13 mouse cellular contexts compared by ENCODE assay signal in the genomic region with DNA sequence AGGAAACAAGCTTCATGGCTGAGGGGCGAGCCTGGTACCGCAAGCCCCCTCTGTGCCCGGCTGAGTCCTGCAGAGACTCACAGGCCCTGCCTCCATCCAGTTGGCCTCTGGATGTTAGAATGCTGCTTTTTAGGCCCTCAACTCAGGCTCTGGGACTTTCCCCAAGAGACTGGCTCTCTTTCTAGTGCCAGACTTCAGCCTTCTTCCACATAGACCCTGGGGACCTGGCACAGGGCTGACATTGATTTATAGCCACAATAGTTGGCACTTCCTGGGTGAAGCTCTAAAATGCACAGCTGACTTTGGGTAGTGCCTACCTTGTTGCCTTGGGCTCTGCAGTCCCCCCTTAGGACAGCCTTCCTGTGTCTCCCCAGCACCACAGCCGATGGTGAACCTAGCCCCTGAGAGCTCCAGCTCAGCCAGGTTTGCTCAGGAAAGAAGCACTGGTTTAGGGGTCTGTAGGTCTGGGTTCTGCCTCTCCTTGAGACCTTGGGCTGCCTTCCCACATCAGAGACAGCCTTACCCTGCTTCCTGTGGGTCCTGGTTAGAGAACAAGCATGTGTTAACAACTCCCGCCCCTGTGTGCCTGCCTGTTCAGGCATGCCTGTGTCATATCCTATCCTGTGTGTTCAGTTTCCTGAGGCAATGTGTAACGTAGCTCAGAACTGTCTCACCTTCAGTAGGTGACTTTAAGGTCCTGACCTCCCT. TPM values are rescaled to one million over a fixed set of nuclear protein-coding genes. Genes with fewer than 3 reads are reported as not detected.
DNase-seq lines count a peak whose midpoint lies in the region; ATAC-seq and TF ChIP-seq lines count a peak whose summit lies in the region.
"Had no signal": no experiment of that assay in that cellular context is flagged by ENCODE, and none has a peak within 500 bp of the region (broad histone marks: within the 10 kb centered on the region; RNA-seq: fewer than 3 reads in every experiment).

No protein-coding gene starts in this region.

- 74% methylated on average over 6 of the region's 6 CpGs for WGBS in heart, embryonic 11.5 days (ENCODE audit: insufficient replicate concordance)
- 86% methylated on average over 6 of the region's 6 CpGs for WGBS in midbrain, postnatal 0 days

- no peaks in the 10 kb centered on the region for H3K27me3 ChIP-seq in heart, embryonic 11.5 days (ENCODE audit: control insufficient read depth, insufficient read depth, low read length)
- H3K27me3 ChIP-seq in midbrain, postnatal 0 days (ENCODE audit: insufficient read depth, low read length): no peaks in the 10 kb centered on the region
- H3K27me3 ChIP-seq: hindbrain, embryonic 15.5 days had no signal

- no peak overlapping the region for H3K4me2 ChIP-seq in heart, embryonic 11.5 days
- H3K4me2 ChIP-seq in midbrain, postnatal 0 days (ENCODE audit: low read depth, low read length, poor library complexity, severe bottlenecking): no peak overlapping the region
- H3K4me2 ChIP-seq: hindbrain, embryonic 15.5 days had no signal

- H3K4me3 ChIP-seq in heart, embryonic 11.5 days (ENCODE audit: low read depth, low read length): no peak overlapping the region
- H3K4me3 ChIP-seq in midbrain, postnatal 0 days (ENCODE audit: low read depth, low read length): no peak overlapping the region
- H3K4me3 ChIP-seq: heart, adult 2 months; hindbrain, embryonic 15.5 days had no signal

- no peak overlapping the region for H3K9ac ChIP-seq in heart, embryonic 11.5 days (ENCODE audit: low read depth, low read length)
- H3K9ac ChIP-seq in midbrain, postnatal 0 days (replicated peaks; ENCODE audit: low read length, poor library complexity, severe bottlenecking): no peak overlapping the region
- H3K9ac ChIP-seq: forebrain, postnatal 0 days; hindbrain, embryonic 15.5 days had no signal

- peak; percentile 89 for DNase-seq in heart, adult 11 months
- peak; percentile 51 to 60 for DNase-seq in CD8-positive naive resting alpha-beta T cell, adult 2 months (ENCODE audit: low read depth in 2 of 2, low spot score in 2 of 2)
- DNase-seq in thymus, postnatal 10 days (ENCODE audit: low spot score in 2 of 2): peak; percentile 23 to 51
- no peak for DNase-seq in midbrain, postnatal 0 days (ENCODE audit: low spot score)
- DNase-seq in lung, postnatal 36 days: no peak
- no peak for DNase-seq in layer of hippocampus, adult 11-12 months (ENCODE audit: low spot score)
- DNase-seq: forebrain, postnatal 0 days; heart, adult 2 months; kidney, postnatal 4 days; left cerebral cortex, postnatal 4 days had no signal

- TF ChIP-seq CTCF in midbrain, postnatal 0 days (IDR thresholded peaks at IDR 0.05): no peak

- no peaks in the 10 kb centered on the region for H3K4me1 ChIP-seq in heart, embryonic 11.5 days (ENCODE audit: control insufficient read depth, insufficient read depth, low read length)
- H3K4me1 ChIP-seq in midbrain, postnatal 0 days (ENCODE audit: insufficient read depth, low read length): no peaks in the 10 kb centered on the region
- H3K4me1 ChIP-seq: hindbrain, embryonic 15.5 days had no signal

- no peaks in the 10 kb centered on the region for H3K36me3 ChIP-seq in heart, embryonic 11.5 days (ENCODE audit: control insufficient read depth, insufficient read depth, low read length)
- no peaks in the 10 kb centered on the region for H3K36me3 ChIP-seq in midbrain, postnatal 0 days (ENCODE audit: insufficient read depth, low read length)
- H3K36me3 ChIP-seq: hindbrain, embryonic 15.5 days had no signal

- H3K27ac ChIP-seq in heart, embryonic 11.5 days (ENCODE audit: low read depth, low read length): no peak overlapping the region
- H3K27ac ChIP-seq in midbrain, postnatal 0 days (ENCODE audit: low read depth, low read length): no peak overlapping the region
- H3K27ac ChIP-seq: heart, adult 2 months; hindbrain, embryonic 15.5 days had no signal

- no peaks in the 10 kb centered on the region; the same call in 1 of the 2 replicates for H3K9me3 ChIP-seq in heart, embryonic 11.5 days (replicated peaks; ENCODE audit: control insufficient read depth, low read length)
- no peaks in the 10 kb centered on the region for H3K9me3 ChIP-seq in midbrain, postnatal 0 days (ENCODE audit: low read length)
- H3K9me3 ChIP-seq: hindbrain, embryonic 15.5 days had no signal

- ATAC-seq in heart, embryonic 11.5 days (replicated peaks; ENCODE audit: insufficient number of reproducible peaks, low FRiP score, low TSS enrichment): no peak
- ATAC-seq in inflammation-experienced regulatory T-cells, adult 6 months: peak; percentile 25
- no peak for ATAC-seq in midbrain, postnatal 0 days (ENCODE audit: low FRiP score)
- ATAC-seq: forebrain, postnatal 0 days had no signal

RNA-seq across cellular contexts. Expression of a gene that starts 9.3 kb away (rescaled TPM):
- polyA plus RNA-seq in heart, embryonic 11.5 days (2014; fragmentation: Nextera tagmentation; extraction: Ambion mirVana): 0.65 and 1.3 TPM in 2 replicates
- 1 to 10 TPM in 1 of 3 experiments, under 1 TPM in 2; 0.28 to 1.5 (median 0.63) TPM for polyA plus RNA-seq in inflammation-experienced regulatory T-cells, adult 6 months (2017; shearing (Covaris generic))
- 0.71 and 3.4 TPM in 2 replicates for total RNA-seq in midbrain, postnatal 0 days (2014; rRNA removed)
- 0.49 and 0.72 TPM in 2 replicates for polyA plus RNA-seq in midbrain, postnatal 0 days (2015; fragmentation: Nextera tagmentation; extraction: Ambion mirVana)

RNA-seq across cellular contexts. Expression of a gene that starts 17.2 kb away (rescaled TPM):
- polyA plus RNA-seq in heart, embryonic 11.5 days (2014; fragmentation: Nextera tagmentation; extraction: Ambion mirVana): 82.9 and 97.0 TPM in 2 replicates
- 100 to 1,000 TPM; 111 to 141 (median 119) TPM for polyA plus RNA-seq in inflammation-experienced regulatory T-cells, adult 6 months (2017; shearing (Covaris generic))
- total RNA-seq in midbrain, postnatal 0 days (2014; rRNA removed): 62.6 and 63.2 TPM in 2 replicates
- 162 and 177 TPM in 2 replicates for polyA plus RNA-seq in midbrain, postnatal 0 days (2015; fragmentation: Nextera tagmentation; extraction: Ambion mirVana)

RNA-seq across cellular contexts. Expression of a gene that starts 17.5 kb away (rescaled TPM):
- 768 and 887 TPM in 2 replicates for polyA plus RNA-seq in heart, embryonic 11.5 days (2014; fragmentation: Nextera tagmentation; extraction: Ambion mirVana)
- polyA plus RNA-seq in inflammation-experienced regulatory T-cells, adult 6 months (2017; shearing (Covaris generic)): 1,000 to 10,000 TPM; 1,176 to 2,203 (median 2,023) TPM
- total RNA-seq in midbrain, postnatal 0 days (2014; rRNA removed): 82.4 and 110 TPM in 2 replicates
- polyA plus RNA-seq in midbrain, postnatal 0 days (2015; fragmentation: Nextera tagmentation; extraction: Ambion mirVana): 566 and 596 TPM in 2 replicates

RNA-seq across cellular contexts. Expression of a gene that starts 56.2 kb away (rescaled TPM):
- 2.1 and 3.7 TPM in 2 replicates for polyA plus RNA-seq in heart, embryonic 11.5 days (2014; fragmentation: Nextera tagmentation; extraction: Ambion mirVana)
- polyA plus RNA-seq in inflammation-experienced regulatory T-cells, adult 6 months (2017; shearing (Covaris generic)): under 1 TPM in 1 of 3 experiments, not detected in 2; 0.12 TPM
- 10.0 and 10.6 TPM in 2 replicates for total RNA-seq in midbrain, postnatal 0 days (2014; rRNA removed)
- polyA plus RNA-seq in midbrain, postnatal 0 days (2015; fragmentation: Nextera tagmentation; extraction: Ambion mirVana): 2.7 and 3.1 TPM in 2 replicates

Comparison
In these comparisons a context has a peak if more than half of its experiments do, and no peak if none do; other contexts are left out.
1. DNase-seq: peak in heart, adult 11 months (single experiment), CD8-positive naive resting alpha-beta T cell, adult 2 months (2 of 2) and thymus, postnatal 10 days (2 of 2); none in midbrain, postnatal 0 days (single experiment), lung, postnatal 36 days (single experiment) and layer of hippocampus, adult 11-12 months (single experiment).